ENCODE assay signal across 8 mouse cellular contexts in the genomic region with DNA sequence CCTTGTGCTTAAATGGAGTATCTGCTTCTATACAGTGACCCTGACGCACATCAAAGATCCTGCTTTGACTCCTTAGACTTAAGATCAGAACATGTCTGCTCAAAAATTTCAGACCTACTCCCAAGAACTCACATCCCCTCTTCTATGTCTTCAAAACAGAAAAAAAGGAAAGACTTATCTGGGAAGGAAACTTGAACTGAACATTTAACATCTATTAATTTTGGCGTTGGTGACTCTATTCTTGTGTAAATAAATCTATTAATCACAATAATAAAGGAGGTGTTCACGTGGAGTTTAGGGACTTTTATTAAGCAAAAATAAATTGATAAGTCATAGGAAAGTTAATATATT. TPM values are rescaled to one million over a fixed set of nuclear protein-coding genes. Genes with fewer than 3 reads are reported as not detected.
DNase-seq lines count a peak whose midpoint lies in the region; ATAC-seq and TF ChIP-seq lines count a peak whose summit lies in the region.

No protein-coding gene starts in this region.

- no peak for DNase-seq in heart, postnatal 0 days (ENCODE audit: low spot score)
- DNase-seq in heart, postnatal 4 days = no peak
- DNase-seq in Muller cell, postnatal 12 days (ENCODE audit: inconsistent ontology term) = no peak
- no peak for DNase-seq in adrenal gland, postnatal 14 days
- no peak for DNase-seq in T-cell, adult 2 months (ENCODE audit: low spot score)

- WGBS in heart, postnatal 0 days = 32% methylated on average over 3 of the region's 3 CpGs
- WGBS in bone marrow, adult 2 months = 34% methylated on average over 3 of the region's 3 CpGs
- 20% methylated on average over 3 of the region's 3 CpGs for WGBS in hindbrain, embryonic 13.5 days
- WGBS in midbrain, embryonic 13.5 days = 30% methylated on average over 3 of the region's 3 CpGs

- H3K9ac ChIP-seq in heart, postnatal 0 days (replicated peaks; ENCODE audit: low read depth, low read length) = peak overlapping the region; percentile 76
- peak overlapping the region; percentile 96 for H3K9ac ChIP-seq in hindbrain, embryonic 13.5 days
- H3K9ac ChIP-seq in midbrain, embryonic 13.5 days (replicated peaks) = peak overlapping the region; percentile 94

- H3K27ac ChIP-seq in heart, postnatal 0 days (ENCODE audit: low read depth) = peak overlapping the region; percentile 92
- H3K27ac ChIP-seq in bone marrow, adult 2 months (ENCODE audit: control insufficient read depth, insufficient read depth, low read depth, low read length, poor library complexity) = peak overlapping the region; percentile 94
- peak overlapping the region; percentile 92 for H3K27ac ChIP-seq in hindbrain, embryonic 13.5 days
- peak overlapping the region; percentile 89 for H3K27ac ChIP-seq in midbrain, embryonic 13.5 days

- H3K4me3 ChIP-seq in heart, postnatal 0 days (ENCODE audit: low read depth, low read length) = peak overlapping the region; percentile 74
- H3K4me3 ChIP-seq in bone marrow, adult 2 months (replicated peaks; ENCODE audit: control insufficient read depth, low read depth, low read length) = peak overlapping the region; percentile 89
- peak overlapping the region; percentile 79 for H3K4me3 ChIP-seq in hindbrain, embryonic 13.5 days
- H3K4me3 ChIP-seq in midbrain, embryonic 13.5 days (replicated peaks) = peak overlapping the region; percentile 83

- no peak for TF ChIP-seq EP300 in heart, postnatal 0 days (IDR thresholded peaks at IDR 0.05; ENCODE audit: low read depth)

- no peak for ATAC-seq in heart, postnatal 0 days (ENCODE audit: insufficient read depth, low read depth)
- no peak for ATAC-seq in hindbrain, embryonic 13.5 days (ENCODE audit: low FRiP score)
- no peak for ATAC-seq in midbrain, embryonic 13.5 days

- H3K4me1 ChIP-seq in heart, postnatal 0 days (ENCODE audit: control insufficient read depth, insufficient read depth) = peaks cover 11% of the 10 kb centered on the region; the same call in 1 of the 2 replicates
- H3K4me1 ChIP-seq in bone marrow, adult 2 months (ENCODE audit: control insufficient read depth, insufficient read depth, low read length) = no peaks in the 10 kb centered on the region
- peaks cover 23% of the 10 kb centered on the region for H3K4me1 ChIP-seq in hindbrain, embryonic 13.5 days (replicated peaks)
- peaks cover 25% of the 10 kb centered on the region for H3K4me1 ChIP-seq in midbrain, embryonic 13.5 days (replicated peaks)

- peaks cover 17% of the 10 kb centered on the region for H3K36me3 ChIP-seq in heart, postnatal 0 days (replicated peaks; ENCODE audit: control insufficient read depth, insufficient read depth, low read length)
- H3K36me3 ChIP-seq in hindbrain, embryonic 13.5 days = peaks cover 23% of the 10 kb centered on the region
- peaks cover 23% of the 10 kb centered on the region for H3K36me3 ChIP-seq in midbrain, embryonic 13.5 days

- H3K27me3 ChIP-seq in heart, postnatal 0 days (ENCODE audit: control insufficient read depth, insufficient read depth, low read length) = no peaks in the 10 kb centered on the region
- H3K27me3 ChIP-seq in hindbrain, embryonic 13.5 days = no peaks in the 10 kb centered on the region
- H3K27me3 ChIP-seq in midbrain, embryonic 13.5 days = no peaks in the 10 kb centered on the region

- TF ChIP-seq POLR2A in bone marrow, adult 2 months (IDR thresholded peaks at IDR 0.05; ENCODE audit: borderline replicate concordance, control insufficient read depth, low read depth, low read length) = no peak

- peak overlapping the region; percentile 92 for H3K4me2 ChIP-seq in heart, postnatal 0 days (ENCODE audit: low read depth, low read length)
- H3K4me2 ChIP-seq in hindbrain, embryonic 13.5 days = peak overlapping the region; percentile 84
- H3K4me2 ChIP-seq in midbrain, embryonic 13.5 days (replicated peaks) = peak overlapping the region; percentile 82

- H3K9me3 ChIP-seq in heart, postnatal 0 days (replicated peaks; ENCODE audit: control insufficient read depth, low read length) = no peaks in the 10 kb centered on the region
- no peaks in the 10 kb centered on the region for H3K9me3 ChIP-seq in hindbrain, embryonic 13.5 days
- H3K9me3 ChIP-seq in midbrain, embryonic 13.5 days = no peaks in the 10 kb centered on the region

- no peak for TF ChIP-seq CTCF in heart, postnatal 0 days (IDR thresholded peaks at IDR 0.05; ENCODE audit: low read depth)
- TF ChIP-seq CTCF in bone marrow, adult 2 months (IDR thresholded peaks at IDR 0.05; ENCODE audit: control insufficient read depth, insufficient read depth, low read length) = no peak

RNA-seq across cellular contexts. Expression of gene Adprh, which starts 0.7 kb away (rescaled TPM):
- total RNA-seq in heart, postnatal 0 days (2014; rRNA removed; ENCODE audit: low replicate concordance) = 30.9 and 42.6 TPM in 2 replicates
- 69.5 and 72.1 TPM in 2 replicates for polyA plus RNA-seq in heart, postnatal 0 days (2015; fragmentation: Nextera tagmentation; extraction: Ambion mirVana)
- 10 to 100 TPM; 34.1 to 35.3 TPM for total RNA-seq in heart, postnatal 4 days (2021)
- 5.1 and 19.3 TPM in 2 replicates for polyA plus RNA-seq in bone marrow, adult 2 months (2011; ENCODE audit: insufficient read depth, insufficient read length, low replicate concordance, missing spikeins)
- polyA plus RNA-seq in hindbrain, embryonic 13.5 days (2015; fragmentation: Nextera tagmentation; extraction: Ambion mirVana) = 157 and 162 TPM in 2 replicates
- 156 and 157 TPM in 2 replicates for polyA plus RNA-seq in midbrain, embryonic 13.5 days (2015; fragmentation: Nextera tagmentation; extraction: Ambion mirVana)
- 41.2 and 42.2 TPM in 2 replicates for total RNA-seq in adrenal gland, postnatal 14 days (2021)

RNA-seq across cellular contexts. Expression of gene Cd80, which starts 2.2 kb away (rescaled TPM):
- total RNA-seq in heart, postnatal 0 days (2014; rRNA removed; ENCODE audit: low replicate concordance) = 0.15 TPM in 1 of 2 replicates, not detected in the other
- polyA plus RNA-seq in heart, postnatal 0 days (2015; fragmentation: Nextera tagmentation; extraction: Ambion mirVana) = 0.22 and 0.34 TPM in 2 replicates
- total RNA-seq in heart, postnatal 4 days (2021) = under 1 TPM; 0.26 to 0.27 TPM
- polyA plus RNA-seq in bone marrow, adult 2 months (2011; ENCODE audit: insufficient read depth, insufficient read length, low replicate concordance, missing spikeins) = 1.6 and 2.0 TPM in 2 replicates
- polyA plus RNA-seq in hindbrain, embryonic 13.5 days (2015; fragmentation: Nextera tagmentation; extraction: Ambion mirVana) = 0.48 and 0.55 TPM in 2 replicates
- polyA plus RNA-seq in midbrain, embryonic 13.5 days (2015; fragmentation: Nextera tagmentation; extraction: Ambion mirVana) = 0.54 and 0.69 TPM in 2 replicates
- total RNA-seq in adrenal gland, postnatal 14 days (2021) = 0.56 and 2.0 TPM in 2 replicates

RNA-seq across cellular contexts. Expression of gene Pla1a, which starts 20.2 kb away (rescaled TPM):
- 13.4 and 14.5 TPM in 2 replicates for total RNA-seq in heart, postnatal 0 days (2014; rRNA removed; ENCODE audit: low replicate concordance)
- 4.6 and 4.9 TPM in 2 replicates for polyA plus RNA-seq in heart, postnatal 0 days (2015; fragmentation: Nextera tagmentation; extraction: Ambion mirVana)
- 1 to 10 TPM; 5.8 to 5.9 TPM for total RNA-seq in heart, postnatal 4 days (2021)
- polyA plus RNA-seq in bone marrow, adult 2 months (2011; ENCODE audit: insufficient read depth, insufficient read length, low replicate concordance, missing spikeins) = 1.5 TPM in 1 of 2 replicates, not detected in the other
- polyA plus RNA-seq in hindbrain, embryonic 13.5 days (2015; fragmentation: Nextera tagmentation; extraction: Ambion mirVana) = 0.30 and 0.31 TPM in 2 replicates
- polyA plus RNA-seq in midbrain, embryonic 13.5 days (2015; fragmentation: Nextera tagmentation; extraction: Ambion mirVana) = 0.26 and 0.55 TPM in 2 replicates
- total RNA-seq in adrenal gland, postnatal 14 days (2021) = 21.4 and 27.2 TPM in 2 replicates
